Mouse (Mus musculus): ENCODE data around the gene Nav1.

Gene Nav1

GRCm38 (mm10) chr1:135481656-135482055 is 125.4 kb downstream of the Nav1 start:
- no peak for DNase-seq

GRCm38 (mm10) chr1:135480815-135481214 is 126.3 kb downstream of the Nav1 start:
- no peak for DNase-seq

- no peak for DNase-seq
Measured at GRCm38 (mm10) chr1:135475571-135475895, 131.6 kb downstream of the Nav1 start.

DNA sequence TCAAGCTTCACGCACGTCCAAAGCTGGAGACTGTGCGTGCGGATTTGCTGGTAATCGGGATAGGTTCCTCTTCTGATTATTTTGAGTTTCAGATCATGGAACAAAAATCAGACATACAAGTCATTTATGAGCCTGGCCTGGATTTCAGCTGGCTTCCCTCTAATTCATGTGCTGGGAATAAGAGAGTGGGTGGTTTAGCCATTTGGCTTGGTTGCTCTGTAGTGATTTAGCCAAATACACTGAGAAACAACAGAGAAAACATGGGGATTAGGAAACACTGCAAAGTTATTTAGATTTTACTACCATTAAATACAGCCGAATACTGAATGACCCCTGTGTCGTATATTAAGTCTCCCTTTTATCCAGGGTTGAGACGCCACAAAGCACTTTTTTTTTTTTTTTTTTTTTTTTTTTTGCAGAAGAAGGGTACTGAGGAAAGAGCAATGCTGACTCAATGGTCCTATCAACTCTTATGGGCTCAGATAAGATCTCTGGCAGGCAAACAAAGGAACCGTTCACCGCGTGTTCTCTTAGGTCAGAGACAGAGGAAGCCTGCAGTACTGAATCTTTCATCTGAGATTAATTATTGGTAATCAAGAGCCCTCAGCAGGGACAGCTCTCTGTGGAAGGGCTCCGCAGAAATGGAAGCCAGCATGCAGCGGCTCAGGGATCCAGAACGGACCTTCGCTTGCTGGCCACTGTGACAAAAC is 132.1 kb downstream of the Nav1 start:
- DNase-seq, result no peak

GRCm38 (mm10) chr1:135472536-135472935 is 134.6 kb downstream of the Nav1 start:
- DNase-seq, result no peak

- no peak for DNase-seq
Measured at GRCm38 (mm10) chr1:135471742-135472141, 135.4 kb downstream of the Nav1 start.

DNA sequence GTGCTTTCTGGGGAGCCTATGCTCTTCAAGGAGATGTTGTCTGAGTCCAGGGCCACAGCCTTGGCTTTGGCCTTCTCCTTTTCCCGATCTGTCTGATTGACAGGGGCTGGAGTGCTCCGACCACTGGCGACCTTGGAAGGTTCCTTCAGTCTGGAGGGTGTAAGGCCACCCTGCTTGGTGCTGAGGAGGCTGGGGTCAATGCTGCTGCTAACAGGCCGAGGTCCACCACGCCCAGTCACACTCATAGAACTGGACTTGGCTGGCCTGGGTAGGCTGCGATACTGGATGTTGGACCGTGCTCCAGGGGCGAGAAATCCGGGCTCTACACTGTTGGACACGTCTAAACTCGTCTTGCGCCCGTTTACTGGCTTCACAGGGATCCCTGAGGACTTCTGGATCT is 136.5 kb downstream of the Nav1 start:
- DNase-seq, result no peak

DNA sequence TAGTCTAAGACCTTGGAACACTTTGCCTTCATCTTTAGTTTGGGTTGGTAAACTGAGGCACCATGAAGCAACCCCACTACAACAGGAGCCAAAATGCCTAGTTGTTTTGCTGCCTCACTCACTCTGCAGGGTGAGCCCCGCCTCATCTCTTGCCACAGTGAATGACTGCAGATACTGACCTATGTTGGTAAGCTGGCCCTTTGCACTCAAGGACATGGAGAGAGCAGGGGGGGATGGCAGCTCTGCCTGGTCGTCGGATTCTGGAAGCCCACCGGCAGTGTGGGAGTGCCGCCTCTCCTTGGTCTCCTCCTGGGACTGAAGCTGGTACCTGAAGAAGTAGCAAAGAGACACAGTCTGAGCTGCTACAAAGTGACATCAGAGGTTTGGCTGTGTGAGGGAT is 139.6 kb downstream of the Nav1 start:
- no peak for DNase-seq

DNA sequence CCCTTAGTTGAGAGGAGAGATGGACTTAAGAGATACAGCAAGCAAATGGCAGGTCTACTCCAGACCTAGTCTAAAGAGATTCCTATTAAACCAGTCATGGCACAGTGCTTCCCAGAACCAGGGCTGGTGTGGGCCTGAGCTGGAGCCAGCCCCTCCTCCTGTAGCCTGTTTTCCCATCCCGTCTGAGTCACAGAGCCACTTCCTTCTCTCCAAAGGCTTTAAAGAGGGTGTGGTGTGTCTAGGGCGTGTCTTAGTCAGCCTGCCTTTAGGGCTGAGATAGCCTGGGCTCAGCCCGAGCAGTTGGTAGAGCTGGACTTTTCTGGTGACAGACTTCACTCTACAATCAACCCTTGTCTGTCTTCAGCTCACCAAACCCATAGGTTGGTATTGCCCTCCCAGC is 140.2 kb downstream of the Nav1 start:
- DNase-seq, result no peak

- no peak for DNase-seq
Measured at GRCm38 (mm10) chr1:135465734-135466133, 141.4 kb downstream of the Nav1 start.

GRCm38 (mm10) chr1:135462736-135463135 is 144.4 kb downstream of the Nav1 start:
- DNase-seq, result no peak

- DNase-seq, result peak; percentile 53 to 61
Measured at GRCm38 (mm10) chr1:135462304-135462703, 144.8 kb downstream of the Nav1 start.

GRCm38 (mm10) chr1:135461097-135461730 is 145.9 kb downstream of the Nav1 start:
- peak; percentile 83 to 93 for DNase-seq

DNA sequence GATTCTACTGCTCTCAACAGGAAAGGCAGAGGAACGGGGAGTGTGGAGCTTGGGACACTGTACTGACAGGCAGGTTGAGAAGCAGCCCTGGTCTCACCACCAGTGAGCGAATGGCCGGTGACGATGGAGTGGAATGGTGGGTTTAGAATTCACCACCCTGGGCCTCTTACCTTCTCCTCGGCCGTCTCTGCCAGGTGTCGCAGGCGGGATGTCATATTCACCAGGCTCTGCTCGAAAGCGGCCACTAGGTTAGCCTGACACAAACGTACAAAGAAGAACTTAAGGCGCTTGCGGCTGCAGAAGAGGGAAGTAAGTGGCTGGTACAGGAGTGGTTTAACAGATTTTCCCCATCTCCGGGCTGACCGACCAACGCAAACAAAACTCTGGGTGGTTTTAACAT is 146.6 kb downstream of the Nav1 start:
- no peak for DNase-seq

DNA sequence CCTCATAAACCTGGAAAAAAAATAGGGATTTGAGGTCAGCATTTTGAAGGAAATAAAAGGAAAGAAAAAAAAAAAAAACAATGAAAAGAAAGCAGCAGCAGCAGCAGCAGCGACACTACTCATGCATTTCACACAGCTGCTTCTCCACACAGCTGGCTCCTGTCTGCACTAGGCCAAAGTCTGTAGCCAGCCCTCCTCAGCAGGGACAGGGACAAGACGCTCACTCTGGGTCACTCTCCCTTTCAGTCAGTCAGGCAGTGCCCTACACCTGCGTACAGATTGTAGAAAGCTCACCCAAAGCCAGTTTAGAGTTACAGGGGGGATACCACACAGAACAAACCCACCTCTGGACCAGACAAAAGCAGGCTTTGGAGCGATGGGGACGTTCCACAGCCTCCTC is 149.2 kb downstream of the Nav1 start:
- DNase-seq, result no peak

DNA sequence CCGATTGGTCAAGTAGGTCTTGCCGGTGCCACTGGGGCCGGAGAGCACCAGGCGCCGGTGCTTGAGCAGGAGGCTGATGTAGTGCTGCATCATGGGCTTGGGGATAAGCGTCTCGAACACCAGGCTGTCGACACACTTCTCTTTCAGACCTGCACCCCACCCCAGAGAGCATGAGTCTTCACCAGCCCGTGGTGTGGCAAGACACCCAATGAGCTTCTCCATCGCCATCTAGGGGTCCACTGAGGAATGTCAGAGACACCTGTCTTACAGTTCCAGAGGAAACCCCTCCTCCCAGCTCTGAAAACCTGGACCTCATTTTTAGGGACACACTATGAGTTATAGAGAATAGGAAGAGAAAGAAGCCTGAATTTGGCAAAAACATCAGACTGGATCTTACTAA is 154.8 kb downstream of the Nav1 start:
- peak; percentile 50 to 73 for DNase-seq

DNA sequence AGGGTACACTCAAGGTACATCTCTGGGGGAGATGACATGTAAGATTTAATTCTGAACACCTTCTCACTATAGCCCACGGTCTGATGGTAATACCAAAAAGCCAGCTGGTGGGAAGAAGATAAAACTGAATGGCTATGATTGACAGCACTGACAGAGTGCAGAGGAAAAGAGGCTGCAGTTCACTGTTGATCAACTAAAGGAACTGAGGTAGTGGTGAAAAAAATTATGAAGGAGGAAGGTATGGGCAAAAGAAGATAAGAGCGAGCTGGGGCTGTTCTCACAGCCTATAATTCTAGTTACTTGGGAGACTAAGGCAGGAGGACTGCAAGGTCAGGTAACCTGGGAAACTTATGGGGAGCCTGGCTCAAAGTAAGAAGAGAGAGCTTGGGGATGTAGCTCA is 155.7 kb downstream of the Nav1 start:
- no peak for DNase-seq

GRCm38 (mm10) chr1:135449876-135450275 is 157.2 kb downstream of the Nav1 start:
- no peak for DNase-seq

GRCm38 (mm10) chr1:135448940-135449339 is 158.2 kb downstream of the Nav1 start:
- no peak for DNase-seq

DNA sequence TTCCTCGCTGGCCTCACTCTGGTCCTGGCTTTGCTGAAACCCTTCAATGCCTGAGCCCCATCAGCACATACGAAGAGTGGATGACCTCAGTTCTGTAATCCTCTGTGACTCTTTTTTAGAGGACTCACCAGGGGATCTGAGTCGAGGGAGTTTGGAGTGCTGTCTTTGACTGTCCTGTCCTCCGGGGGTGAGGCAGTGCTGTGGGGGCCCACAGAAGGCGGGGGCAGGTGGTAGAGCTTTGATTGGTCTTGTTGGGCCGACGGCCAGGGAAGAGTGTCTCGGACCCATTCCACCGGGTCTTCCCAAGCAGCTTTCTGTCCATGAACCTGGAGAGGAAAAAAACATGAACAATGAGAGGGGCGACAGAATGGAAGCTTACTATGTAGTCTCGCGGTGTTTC is 163.6 kb downstream of the Nav1 start:
- DNase-seq, result no peak

- DNase-seq, result no peak
Measured at GRCm38 (mm10) chr1:135441861-135442260, 165.2 kb downstream of the Nav1 start.

GRCm38 (mm10) chr1:135440986-135441385 is 166.1 kb downstream of the Nav1 start:
- DNase-seq, result no peak

GRCm38 (mm10) chr1:135438801-135439200 is 168.3 kb downstream of the Nav1 start:
- DNase-seq, result no peak

GRCm38 (mm10) chr1:135435823-135436222 is 171.3 kb downstream of the Nav1 start:
- DNase-seq, result no peak

DNA sequence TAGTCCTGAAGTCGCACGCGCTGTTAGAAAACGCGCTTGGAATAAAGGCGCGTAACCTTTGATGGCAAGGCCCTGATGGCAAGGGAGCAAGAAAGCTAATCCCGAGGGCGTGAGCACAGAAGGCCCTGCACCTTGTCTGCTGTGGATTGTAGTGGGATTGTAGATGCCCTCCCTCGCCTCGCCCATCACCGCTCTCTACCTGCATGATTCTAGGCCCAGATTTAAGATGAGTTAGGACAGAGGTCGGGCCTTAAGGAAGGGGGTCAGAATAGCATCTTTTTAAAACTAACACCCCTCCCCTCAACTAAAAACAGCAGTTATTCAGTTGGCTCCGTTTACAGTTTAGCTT is 176.5 kb downstream of the Nav1 start:
- DNase-seq, result no peak
